Mouse (Mus musculus): ENCODE data around the gene Prap1. TPM values are rescaled to one million over a fixed set of nuclear protein-coding genes. Genes with fewer than 3 reads are reported as not detected.

Prap1 gene
- polyA plus RNA-seq, 1 experiment: not detected

GRCm38 (mm10) chr7:140138021-140138310 lies 44.8 kb downstream of the Prap1 start:
- H3K27ac ChIP-seq (ENCODE audit: insufficient read depth, low read length): no peak overlapping the region
- peak overlapping the region; percentile 60 for H3K4me3 ChIP-seq (ENCODE audit: insufficient read depth, low read length)
- peaks cover 2% of the 10 kb centered on the region; the same call in 1 of the 2 replicates for H3K4me1 ChIP-seq (ENCODE audit: control insufficient read depth, insufficient read depth, low read length)
- TF ChIP-seq POLR2A (IDR thresholded peaks at IDR 0.05; ENCODE audit: extremely low read depth, insufficient read depth, low read length): no peak
- no peak for TF ChIP-seq CTCF (IDR thresholded peaks at IDR 0.05; ENCODE audit: extremely low read depth, insufficient read depth, low read length)

DNA sequence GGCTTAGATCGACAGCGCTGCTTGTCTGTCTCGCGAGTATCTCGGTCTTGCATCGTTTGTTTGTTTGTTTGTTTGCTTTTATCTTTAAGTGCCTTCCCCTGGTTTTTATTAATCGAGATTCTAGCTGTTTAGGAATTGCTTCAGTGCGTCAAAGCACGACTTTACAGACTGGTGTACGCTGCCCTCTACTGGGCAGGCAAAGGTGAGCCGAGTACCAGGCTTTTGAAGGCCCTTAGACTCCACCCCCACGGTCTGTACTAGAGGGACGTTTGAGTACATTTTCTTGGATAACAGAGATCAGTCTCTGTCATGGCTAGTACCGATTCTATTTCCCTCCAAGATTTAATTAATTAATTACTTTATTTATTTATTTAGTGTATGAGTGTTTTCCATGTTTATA lies 48.2 kb downstream of the Prap1 start:
- no peak overlapping the region for H3K4me3 ChIP-seq (ENCODE audit: insufficient read depth, low read length)

GRCm38 (mm10) chr7:140144550-140144949 lies 51.4 kb downstream of the Prap1 start:
- no peaks in the 10 kb centered on the region for H3K4me1 ChIP-seq (ENCODE audit: control insufficient read depth, insufficient read depth, low read length)
- TF ChIP-seq POLR2A (IDR thresholded peaks at IDR 0.05; ENCODE audit: extremely low read depth, insufficient read depth, low read length) (no peak), CTCF (IDR thresholded peaks at IDR 0.05; ENCODE audit: extremely low read depth, insufficient read depth, low read length) (no peak)
- no peak overlapping the region for H3K4me3 ChIP-seq (ENCODE audit: insufficient read depth, low read length)
- H3K27ac ChIP-seq (ENCODE audit: insufficient read depth, low read length): no peak overlapping the region

More for the DNA sequence above, 48.2 kb downstream of the Prap1 start:
- Histone ChIP-seq H3K4me1 (ENCODE audit: control insufficient read depth, insufficient read depth, low read length) (peaks cover 2% of the 10 kb centered on the region; the same call in 1 of the 2 replicates), H3K27ac (ENCODE audit: insufficient read depth, low read length) (no peak overlapping the region)
- TF ChIP-seq POLR2A (IDR thresholded peaks at IDR 0.05; ENCODE audit: extremely low read depth, insufficient read depth, low read length) (no peak), CTCF (IDR thresholded peaks at IDR 0.05; ENCODE audit: extremely low read depth, insufficient read depth, low read length) (peak; percentile 73)

Other genes with a start within 250 kb of the Prap1 start
- gene Kndc1, start 198.7 kb upstream of the Prap1 start, polyA plus RNA-seq (2012; rRNA removed): 54.8 and 56.1 TPM in 2 replicates
- gene Utf1, start 149.6 kb upstream of the Prap1 start, polyA plus RNA-seq (2012; rRNA removed): 0.08 TPM in 1 of 2 replicates, not detected in the other
- gene 6430531B16Rik, start 114.6 kb upstream of the Prap1 start, polyA plus RNA-seq (2012; rRNA removed): 1.3 and 1.8 TPM in 2 replicates
- gene Adam8, start 100.8 kb upstream of the Prap1 start, polyA plus RNA-seq (2012; rRNA removed): 6.2 and 6.5 TPM in 2 replicates
- 73.0 and 81.0 TPM in 2 replicates for gene Zfp511, start 57.0 kb upstream of the Prap1 start, polyA plus RNA-seq (2012; rRNA removed)
- gene Tubgcp2, start 56.7 kb upstream of the Prap1 start, polyA plus RNA-seq (2012; rRNA removed): 49.3 and 51.8 TPM in 2 replicates
- 0.09 and 0.13 TPM in 2 replicates for gene Msx3, start 44.3 kb upstream of the Prap1 start, polyA plus RNA-seq (2012; rRNA removed)
- gene Caly, start 10.8 kb upstream of the Prap1 start, polyA plus RNA-seq (2012; rRNA removed): 393 and 394 TPM in 2 replicates
- 89.7 and 95.9 TPM in 2 replicates for gene Fuom, start 9.0 kb downstream of the Prap1 start, polyA plus RNA-seq (2012; rRNA removed)
- gene Paox, start 22.4 kb downstream of the Prap1 start, polyA plus RNA-seq (2012; rRNA removed): 4.8 and 5.1 TPM in 2 replicates
- 67.2 and 68.9 TPM in 2 replicates for gene Echs1, start 23.1 kb downstream of the Prap1 start, polyA plus RNA-seq (2012; rRNA removed)
- 43.4 and 45.9 TPM in 2 replicates for gene Mtg1, start 44.2 kb downstream of the Prap1 start, polyA plus RNA-seq (2012; rRNA removed)
- 128 and 142 TPM in 2 replicates for gene Sprn, start 61.5 kb downstream of the Prap1 start, polyA plus RNA-seq (2012; rRNA removed)
- gene Olfr522, start 71.4 kb downstream of the Prap1 start, polyA plus RNA-seq (2012; rRNA removed): not detected in 2 replicates
- gene Olfr523, start 79.8 kb downstream of the Prap1 start, polyA plus RNA-seq (2012; rRNA removed): 0.06 TPM in 1 of 2 replicates, not detected in the other
- gene Olfr524, start 112.6 kb downstream of the Prap1 start, polyA plus RNA-seq (2012; rRNA removed): not detected in 2 replicates
- 0.13 and 0.34 TPM in 2 replicates for gene Cd163l1, start 124.9 kb downstream of the Prap1 start, polyA plus RNA-seq (2012; rRNA removed)
- gene 5830411N06Rik, start 153.9 kb downstream of the Prap1 start, polyA plus RNA-seq (2012; rRNA removed): not detected in 2 replicates
- gene Olfr525, start 227.5 kb downstream of the Prap1 start, polyA plus RNA-seq (2012; rRNA removed): not detected in 2 replicates
- not detected in 2 replicates for gene Olfr527, start 240.6 kb downstream of the Prap1 start, polyA plus RNA-seq (2012; rRNA removed)

Data from cortical plate, adult 2 months (tissue).